Mouse (Mus musculus): Measurements from ENCODE around the gene Ambra1. TPM values are rescaled to one million over a fixed set of nuclear protein-coding genes. Genes with fewer than 3 reads are reported as not detected.

Gene Ambra1
- polyA plus RNA-seq, 1 experiment from 2014 or later: 21.0 TPM

DNA sequence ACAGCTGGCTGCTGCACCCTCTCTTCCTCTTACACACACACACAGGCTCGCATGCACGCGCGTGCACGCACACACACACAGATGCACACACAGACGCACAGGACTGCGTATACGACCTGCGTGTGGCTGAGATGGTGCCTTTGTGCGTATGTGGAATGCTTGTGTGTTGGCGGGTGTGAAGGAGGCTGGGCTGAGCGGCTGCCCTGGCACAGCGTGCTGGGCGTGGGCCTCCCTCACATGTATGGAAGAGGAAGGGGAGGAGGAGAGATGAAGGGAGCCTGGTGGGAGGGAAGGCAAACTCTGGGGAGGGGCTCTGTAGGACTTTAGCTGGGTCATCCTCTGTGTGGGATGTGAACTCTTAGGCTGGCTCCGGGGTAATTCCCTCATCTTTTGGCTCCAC lies 195.5 kb downstream of the Ambra1 start:
- Histone ChIP-seq H3K27ac (replicated peaks) (no peak overlapping the region), H3K4me3 (no peak overlapping the region), H3K9ac (no peak overlapping the region), H3K27me3 (peaks cover 52% of the 10 kb centered on the region), H3K4me1 (replicated peaks) (peaks cover 55% of the 10 kb centered on the region), H3K9me3 (no peaks in the 10 kb centered on the region), H3K4me2 (no peak overlapping the region), H3K36me3 (no peaks in the 10 kb centered on the region)
- no peak for ATAC-seq (ENCODE audit: low read depth)
- WGBS: 86% methylated on average over 15 of the region's 15 CpGs

DNA sequence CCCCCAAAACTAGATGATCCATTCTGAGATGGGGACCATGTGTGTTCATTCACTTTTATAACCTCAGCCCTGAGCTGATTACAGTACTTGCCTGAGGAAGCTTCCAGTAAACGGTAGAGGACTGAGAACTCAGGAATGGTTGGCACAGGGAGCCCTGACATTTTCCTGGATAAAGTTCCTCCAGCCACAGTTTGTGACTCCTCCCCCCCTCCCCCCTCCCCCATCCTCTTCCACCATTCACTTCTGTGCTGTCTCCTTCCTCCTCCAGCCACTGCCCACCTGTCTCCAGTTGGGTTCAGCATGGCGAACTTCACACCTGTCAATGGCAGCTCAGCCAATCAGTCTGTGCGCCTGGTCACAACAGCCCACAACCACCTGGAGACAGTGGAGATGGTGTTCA lies 197.0 kb downstream of the Ambra1 start, which contains the start of gene Chrm4:
Chrm4 (plus strand) TSS at position 301 of the 400 bp plus-strand sequence.
- peaks cover 60% of the 10 kb centered on the region for H3K4me1 ChIP-seq (replicated peaks)

DNA sequence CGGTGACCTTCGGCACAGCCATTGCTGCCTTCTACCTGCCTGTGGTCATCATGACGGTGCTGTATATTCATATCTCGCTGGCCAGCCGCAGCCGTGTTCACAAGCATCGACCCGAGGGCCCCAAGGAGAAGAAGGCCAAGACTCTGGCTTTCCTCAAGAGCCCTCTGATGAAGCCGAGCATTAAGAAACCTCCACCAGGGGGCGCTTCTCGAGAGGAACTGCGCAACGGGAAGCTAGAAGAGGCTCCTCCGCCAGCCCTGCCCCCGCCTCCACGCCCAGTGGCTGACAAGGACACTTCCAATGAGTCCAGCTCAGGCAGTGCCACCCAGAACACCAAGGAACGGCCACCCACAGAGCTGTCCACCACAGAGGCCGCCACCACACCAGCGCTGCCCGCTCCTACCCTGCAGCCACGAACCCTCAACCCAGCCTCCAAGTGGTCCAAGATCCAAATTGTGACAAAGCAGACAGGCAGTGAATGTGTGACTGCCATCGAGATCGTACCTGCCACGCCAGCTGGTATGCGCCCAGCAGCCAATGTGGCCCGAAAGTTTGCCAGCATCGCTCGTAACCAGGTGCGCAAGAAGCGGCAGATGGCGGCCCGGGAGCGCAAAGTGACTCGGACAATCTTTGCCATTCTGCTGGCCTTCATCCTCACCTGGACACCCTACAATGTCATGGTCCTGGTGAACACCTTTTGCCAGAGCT lies 198.0 kb downstream of the Ambra1 start:
- no peak for ATAC-seq (ENCODE audit: low read depth)
- H3K4me2 ChIP-seq: peak overlapping the region; percentile 22; the same call in 1 of the 2 replicates
- H3K9ac ChIP-seq: no peak overlapping the region
- H3K27me3 ChIP-seq: peaks cover 26% of the 10 kb centered on the region
- H3K4me1 ChIP-seq (replicated peaks): peaks cover 60% of the 10 kb centered on the region
- no peak overlapping the region for H3K27ac ChIP-seq (replicated peaks)
- H3K9me3 ChIP-seq: no peaks in the 10 kb centered on the region
- H3K4me3 ChIP-seq: no peak overlapping the region
- 41% methylated on average over 34 of the region's 34 CpGs for WGBS
- H3K36me3 ChIP-seq: no peaks in the 10 kb centered on the region

More for the DNA sequence above, 197.0 kb downstream of the Ambra1 start, which contains the start of gene Chrm4:
- H3K9me3 ChIP-seq: no peaks in the 10 kb centered on the region
- no peak within 1 kb of the TSS for H3K27ac ChIP-seq (replicated peaks)
- no peak for ATAC-seq (ENCODE audit: low read depth)
- peaks cover 36% of the 10 kb centered on the region for H3K27me3 ChIP-seq
- H3K4me3 ChIP-seq: no peak within 1 kb of the TSS
- H3K4me2 ChIP-seq: peak within 1 kb of the TSS; percentile 22; the same call in 1 of the 2 replicates
- H3K36me3 ChIP-seq: no peaks in the 10 kb centered on the region
- no peak within 1 kb of the TSS for H3K9ac ChIP-seq
- 95% methylated on average over 3 of the region's 3 CpGs for WGBS

- Histone ChIP-seq H3K27me3 (peaks cover 19% of the 10 kb centered on the region), H3K27ac (replicated peaks) (no peak overlapping the region), H3K4me2 (no peak overlapping the region), H3K9me3 (no peaks in the 10 kb centered on the region), H3K36me3 (0 out of 2 replicates have a peak, but pooled peaks cover 1% of the 10 kb centered on the region), H3K9ac (no peak overlapping the region), H3K4me1 (replicated peaks) (peaks cover 58% of the 10 kb centered on the region), H3K4me3 (no peak overlapping the region)
- no peak for ATAC-seq (ENCODE audit: low read depth)
- WGBS: 71% methylated on average over 23 of the region's 23 CpGs
These were observed 198.8 kb downstream of the Ambra1 start for GRCm38 (mm10) chr2:91928534-91929350.

DNA sequence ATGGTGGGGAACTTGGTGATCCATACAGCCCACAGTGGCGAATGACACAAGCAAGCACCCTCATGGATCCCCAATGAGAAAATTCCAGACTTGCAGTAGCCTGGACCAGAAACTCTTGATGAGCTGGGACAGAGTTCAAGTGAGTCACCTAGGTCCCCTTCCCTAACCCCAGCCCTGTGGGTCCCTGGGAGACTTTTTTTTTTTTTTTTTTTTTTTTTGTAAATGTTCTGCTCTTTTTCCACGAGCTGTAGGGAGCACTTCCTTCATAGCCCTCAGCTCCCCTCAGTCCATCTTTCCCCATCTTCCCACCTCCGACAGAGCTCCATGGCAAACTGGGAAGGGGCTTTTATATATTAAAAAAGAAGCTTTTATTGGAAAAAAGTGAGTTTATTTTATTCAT lies 199.5 kb downstream of the Ambra1 start:
- peaks cover 11% of the 10 kb centered on the region for H3K27me3 ChIP-seq
- H3K4me3 ChIP-seq: peak overlapping the region; percentile 67
- 0 out of 2 replicates have a peak overlapping the region, but pooled peaks have one; percentile 33 for H3K27ac ChIP-seq (replicated peaks)
- H3K36me3 ChIP-seq: peaks cover 8% of the 10 kb centered on the region; the same call in 1 of the 2 replicates
- peak overlapping the region; percentile 90 for H3K9ac ChIP-seq
- H3K4me1 ChIP-seq (replicated peaks): peaks cover 56% of the 10 kb centered on the region
- no peaks in the 10 kb centered on the region for H3K9me3 ChIP-seq
- 52% methylated on average over 3 of the region's 3 CpGs for WGBS
- no peak for ATAC-seq (ENCODE audit: low read depth)
- peak overlapping the region; percentile 86 for H3K4me2 ChIP-seq

GRCm38 (mm10) chr2:91929936-91930335 lies 200.0 kb downstream of the Ambra1 start:
- peak overlapping the region; percentile 90 for H3K9ac ChIP-seq
- H3K4me2 ChIP-seq: peak overlapping the region; percentile 86
- WGBS: 6% methylated on average over 12 of the region's 12 CpGs
- ATAC-seq (ENCODE audit: low read depth): no peak
- peak overlapping the region; percentile 33; the same call in 1 of the 2 replicates for H3K27ac ChIP-seq (replicated peaks)
- H3K9me3 ChIP-seq: no peaks in the 10 kb centered on the region
- peaks cover 7% of the 10 kb centered on the region for H3K27me3 ChIP-seq
- peaks cover 56% of the 10 kb centered on the region for H3K4me1 ChIP-seq (replicated peaks)
- peaks cover 13% of the 10 kb centered on the region; the same call in 1 of the 2 replicates for H3K36me3 ChIP-seq
- H3K4me3 ChIP-seq: peak overlapping the region; percentile 67

GRCm38 (mm10) chr2:91930761-91931291 lies 200.9 kb downstream of the Ambra1 start:
- peaks cover 56% of the 10 kb centered on the region for H3K4me1 ChIP-seq (replicated peaks)
- ATAC-seq (ENCODE audit: low read depth): no peak; the same call in 1 of the 2 replicates
- WGBS: 4% methylated on average over 23 of the region's 23 CpGs

DNA sequence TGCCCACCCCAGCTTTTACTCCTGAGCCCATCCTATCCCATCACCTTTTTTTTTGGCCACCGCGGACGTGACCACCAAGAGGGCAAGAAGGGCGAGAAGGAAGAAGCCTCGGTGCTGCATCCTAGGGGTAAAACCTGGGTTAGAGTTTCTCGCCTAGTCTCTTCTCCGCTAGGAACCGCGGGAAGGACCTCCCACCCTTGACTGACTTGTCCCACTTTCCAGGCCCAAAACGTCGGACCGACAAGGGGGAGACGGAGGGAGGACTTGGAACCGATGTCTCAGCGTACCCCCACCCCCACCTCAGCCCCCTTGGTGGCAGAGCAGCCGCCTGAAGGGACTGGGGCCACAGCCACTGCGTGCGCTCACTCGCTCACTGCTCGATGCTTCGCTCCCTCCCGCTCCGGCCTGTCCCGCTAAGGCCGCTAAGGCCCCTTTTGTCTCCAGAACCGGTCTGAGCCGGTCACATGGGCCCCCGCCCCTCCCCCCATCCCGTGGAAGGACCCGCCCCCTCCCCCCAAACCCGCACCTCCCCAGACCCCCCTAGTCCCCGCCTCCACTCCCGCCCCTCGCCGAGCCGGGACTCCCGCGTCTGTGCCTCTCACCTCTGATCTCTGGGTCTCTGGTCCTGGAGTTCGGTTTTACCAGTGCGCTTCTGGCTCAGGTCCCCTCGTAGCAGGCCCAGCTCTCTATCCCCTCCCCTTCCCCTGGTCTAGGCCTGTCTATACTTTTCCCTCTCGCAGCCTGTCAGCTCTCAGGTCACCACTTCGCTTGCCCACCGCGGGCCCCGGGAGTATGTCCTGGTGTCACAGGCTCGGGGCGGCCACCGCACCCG lies 201.6 kb downstream of the Ambra1 start:
- Histone ChIP-seq H3K9ac (peak overlapping the region; percentile 90), H3K4me3 (peak overlapping the region; percentile 67), H3K36me3 (peaks cover 29% of the 10 kb centered on the region), H3K4me1 (replicated peaks) (peaks cover 56% of the 10 kb centered on the region), H3K9me3 (no peaks in the 10 kb centered on the region), H3K27ac (replicated peaks) (peak overlapping the region; percentile 88), H3K27me3 (no peaks in the 10 kb centered on the region), H3K4me2 (peak overlapping the region; percentile 86)
- under 1% methylated on average over 50 of the region's 50 CpGs for WGBS
- ATAC-seq (ENCODE audit: low read depth): peak; percentile 76

More at GRCm38 (mm10) chr2:91930761-91931291, 200.9 kb downstream of the Ambra1 start:
- peak overlapping the region; percentile 90 for H3K9ac ChIP-seq
- H3K4me2 ChIP-seq: peak overlapping the region; percentile 86
- H3K27me3 ChIP-seq: no peaks in the 10 kb centered on the region; the same call in 1 of the 2 replicates
- peak overlapping the region; percentile 88 for H3K27ac ChIP-seq (replicated peaks)
- peak overlapping the region; percentile 67 for H3K4me3 ChIP-seq
- H3K36me3 ChIP-seq: peaks cover 21% of the 10 kb centered on the region
- H3K9me3 ChIP-seq: no peaks in the 10 kb centered on the region

DNA sequence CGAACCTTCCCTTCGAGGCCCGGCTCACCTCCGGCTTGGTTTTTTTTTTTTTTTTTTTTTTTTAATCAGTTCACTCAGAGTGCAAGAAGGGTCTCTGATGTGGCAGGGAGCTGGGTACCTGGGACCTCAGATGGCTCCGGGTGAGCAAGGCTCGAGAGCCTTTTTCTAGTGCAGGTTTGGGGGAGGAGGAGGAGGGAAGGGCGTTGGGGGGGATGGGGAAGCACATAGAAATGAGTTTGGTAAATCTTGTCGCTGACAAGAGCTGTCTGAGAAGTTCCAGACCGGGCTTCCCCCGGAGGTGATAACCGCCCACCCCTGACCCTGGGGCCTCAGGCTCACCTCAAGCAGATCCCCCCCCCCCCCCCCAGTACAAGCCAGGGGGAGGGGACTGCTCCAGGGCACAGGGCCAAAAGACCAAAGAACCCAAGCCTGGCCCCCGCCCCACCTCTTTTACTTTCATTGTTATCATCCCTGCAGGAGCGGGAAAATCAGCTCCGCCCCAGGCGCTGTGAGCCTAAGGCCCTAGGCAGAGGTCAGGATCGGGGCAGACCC lies 202.3 kb downstream of the Ambra1 start, which contains the start of gene Mdk:
Mdk (minus strand) TSS at position 138 of the 552 bp plus-strand sequence.
- Histone ChIP-seq H3K4me1 (replicated peaks) (peaks cover 56% of the 10 kb centered on the region), H3K27ac (replicated peaks) (peak within 1 kb of the TSS; percentile 88), H3K4me3 (peak within 1 kb of the TSS; percentile 67), H3K9ac (peak within 1 kb of the TSS; percentile 90), H3K36me3 (peaks cover 36% of the 10 kb centered on the region), H3K9me3 (no peaks in the 10 kb centered on the region), H3K4me2 (peak within 1 kb of the TSS; percentile 86), H3K27me3 (no peaks in the 10 kb centered on the region)
- 3% methylated on average over 16 of the region's 16 CpGs for WGBS
- ATAC-seq (ENCODE audit: low read depth): peak; percentile 3; the same call in 1 of the 2 replicates

DNA sequence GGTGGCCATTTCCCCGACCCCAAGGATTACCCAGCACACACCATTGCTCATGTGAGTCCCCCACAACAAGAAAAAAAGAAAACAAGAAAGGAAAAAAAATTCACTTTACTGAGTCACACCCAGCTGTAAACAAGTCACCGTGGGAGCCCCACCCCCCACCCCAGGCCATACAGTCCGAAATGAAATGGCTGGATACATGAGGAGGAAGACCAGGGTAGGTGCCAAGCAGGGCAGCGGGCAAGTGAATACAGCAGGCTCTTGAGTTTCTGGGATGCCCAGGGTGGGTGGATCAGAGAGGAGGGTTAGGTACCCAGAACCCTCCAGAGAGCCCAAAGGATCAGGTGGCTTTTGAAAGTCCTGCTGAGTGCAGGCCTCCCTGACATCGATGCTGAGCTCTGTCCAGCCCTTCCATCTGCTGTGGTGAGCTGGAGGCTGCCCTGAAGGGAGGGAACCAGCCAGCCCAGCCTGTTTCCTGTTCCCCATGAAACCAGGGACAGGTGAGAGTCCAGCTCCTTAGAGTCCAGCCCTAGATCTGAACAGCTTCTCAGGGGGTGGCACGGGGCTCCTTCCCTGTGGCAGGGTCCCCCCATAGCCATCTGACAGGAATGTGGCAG lies 202.9 kb downstream of the Ambra1 start:
- Histone ChIP-seq H3K4me2 (peak overlapping the region; percentile 86), H3K36me3 (peaks cover 42% of the 10 kb centered on the region)
- 12% methylated on average over 6 of the region's 6 CpGs for WGBS

More for the DNA sequence above, 202.9 kb downstream of the Ambra1 start:
- Histone ChIP-seq H3K4me3 (no peak overlapping the region), H3K9ac (peak overlapping the region; percentile 90), H3K27ac (replicated peaks) (no peak overlapping the region; the same call in 1 of the 2 replicates), H3K9me3 (no peaks in the 10 kb centered on the region), H3K27me3 (no peaks in the 10 kb centered on the region), H3K4me1 (replicated peaks) (peaks cover 53% of the 10 kb centered on the region)
- ATAC-seq (ENCODE audit: low read depth): no peak
